Mouse (Mus musculus): ENCODE results near the gene Pou4f2.

Pou4f2 gene

GRCm38 (mm10) chr8:78436071-78436651 is at the start of gene Pou4f2:
Pou4f2 (minus strand) TSS chr8:78436645.
- H3K27me3 ChIP-seq (ENCODE audit: control insufficient read depth, insufficient read depth, low read length, poor library complexity, severe bottlenecking) = peaks cover 5% of the 10 kb centered on the region
- H3K36me3 ChIP-seq (ENCODE audit: control insufficient read depth, insufficient read depth, low read length, poor library complexity, severe bottlenecking) = no peaks in the 10 kb centered on the region
- no peak for DNase-seq (ENCODE audit: low read depth, low spot score)

- peak; percentile 3 for DNase-seq (ENCODE audit: low read depth, low spot score)
- H3K27me3 ChIP-seq (ENCODE audit: control insufficient read depth, insufficient read depth, low read length, poor library complexity, severe bottlenecking) = no peaks in the 10 kb centered on the region
- H3K36me3 ChIP-seq (ENCODE audit: control insufficient read depth, insufficient read depth, low read length, poor library complexity, severe bottlenecking) = no peaks in the 10 kb centered on the region
Observed at GRCm38 (mm10) chr8:78477051-78477829, 40.8 kb upstream of the Pou4f2 start.

- peak; percentile 12 for DNase-seq (ENCODE audit: low read depth, low spot score)
- no peaks in the 10 kb centered on the region for H3K27me3 ChIP-seq (ENCODE audit: control insufficient read depth, insufficient read depth, low read length, poor library complexity, severe bottlenecking)
- H3K36me3 ChIP-seq (ENCODE audit: control insufficient read depth, insufficient read depth, low read length, poor library complexity, severe bottlenecking) = no peaks in the 10 kb centered on the region
Observed at GRCm38 (mm10) chr8:78467889-78468288, 31.4 kb upstream of the Pou4f2 start.

GRCm38 (mm10) chr8:78463941-78464340 is 27.5 kb upstream of the Pou4f2 start:
- no peak for DNase-seq (ENCODE audit: low read depth, low spot score)
- H3K36me3 ChIP-seq (ENCODE audit: control insufficient read depth, insufficient read depth, low read length, poor library complexity, severe bottlenecking) = no peaks in the 10 kb centered on the region
- no peaks in the 10 kb centered on the region for H3K27me3 ChIP-seq (ENCODE audit: control insufficient read depth, insufficient read depth, low read length, poor library complexity, severe bottlenecking)

GRCm38 (mm10) chr8:78456441-78456840 is 20.0 kb upstream of the Pou4f2 start:
- DNase-seq (ENCODE audit: low read depth, low spot score) = no peak
- H3K27me3 ChIP-seq (ENCODE audit: control insufficient read depth, insufficient read depth, low read length, poor library complexity, severe bottlenecking) = no peaks in the 10 kb centered on the region
- H3K36me3 ChIP-seq (ENCODE audit: control insufficient read depth, insufficient read depth, low read length, poor library complexity, severe bottlenecking) = no peaks in the 10 kb centered on the region

- no peak for DNase-seq (ENCODE audit: low read depth, low spot score)
- Histone ChIP-seq H3K27me3 (ENCODE audit: control insufficient read depth, insufficient read depth, low read length, poor library complexity, severe bottlenecking) (peaks cover 5% of the 10 kb centered on the region), H3K36me3 (ENCODE audit: control insufficient read depth, insufficient read depth, low read length, poor library complexity, severe bottlenecking) (no peaks in the 10 kb centered on the region)
Observed at GRCm38 (mm10) chr8:78442781-78443180, 6.3 kb upstream of the Pou4f2 start.

GRCm38 (mm10) chr8:78438121-78438520 is 1.7 kb upstream of the Pou4f2 start:
- DNase-seq (ENCODE audit: low read depth, low spot score) = no peak
- Histone ChIP-seq H3K27me3 (ENCODE audit: control insufficient read depth, insufficient read depth, low read length, poor library complexity, severe bottlenecking) (peaks cover 5% of the 10 kb centered on the region), H3K36me3 (ENCODE audit: control insufficient read depth, insufficient read depth, low read length, poor library complexity, severe bottlenecking) (no peaks in the 10 kb centered on the region)

- peaks cover 5% of the 10 kb centered on the region for H3K27me3 ChIP-seq (ENCODE audit: control insufficient read depth, insufficient read depth, low read length, poor library complexity, severe bottlenecking)
- no peaks in the 10 kb centered on the region for H3K36me3 ChIP-seq (ENCODE audit: control insufficient read depth, insufficient read depth, low read length, poor library complexity, severe bottlenecking)
- DNase-seq (ENCODE audit: low read depth, low spot score) = no peak
Observed at GRCm38 (mm10) chr8:78437140-78438045, 948 bp upstream of the Pou4f2 start.

- no peak for DNase-seq (ENCODE audit: low read depth, low spot score)
- Histone ChIP-seq H3K36me3 (ENCODE audit: control insufficient read depth, insufficient read depth, low read length, poor library complexity, severe bottlenecking) (no peaks in the 10 kb centered on the region), H3K27me3 (ENCODE audit: control insufficient read depth, insufficient read depth, low read length, poor library complexity, severe bottlenecking) (peaks cover 5% of the 10 kb centered on the region)
Observed at GRCm38 (mm10) chr8:78436661-78437060, 216 bp upstream of the Pou4f2 start.

- Histone ChIP-seq H3K27me3 (ENCODE audit: control insufficient read depth, insufficient read depth, low read length, poor library complexity, severe bottlenecking) (peaks cover 5% of the 10 kb centered on the region), H3K36me3 (ENCODE audit: control insufficient read depth, insufficient read depth, low read length, poor library complexity, severe bottlenecking) (no peaks in the 10 kb centered on the region)
- DNase-seq (ENCODE audit: low read depth, low spot score) = no peak
Observed at GRCm38 (mm10) chr8:78435624-78435960, 853 bp downstream of the Pou4f2 start.

- H3K36me3 ChIP-seq (ENCODE audit: control insufficient read depth, insufficient read depth, low read length, poor library complexity, severe bottlenecking) = no peaks in the 10 kb centered on the region
- H3K27me3 ChIP-seq (ENCODE audit: control insufficient read depth, insufficient read depth, low read length, poor library complexity, severe bottlenecking) = peaks cover 2% of the 10 kb centered on the region
- no peak for DNase-seq (ENCODE audit: low read depth, low spot score)
Observed at GRCm38 (mm10) chr8:78434823-78435623, 1.4 kb downstream of the Pou4f2 start.

- no peaks in the 10 kb centered on the region for H3K36me3 ChIP-seq (ENCODE audit: control insufficient read depth, insufficient read depth, low read length, poor library complexity, severe bottlenecking)
- peaks cover 2% of the 10 kb centered on the region for H3K27me3 ChIP-seq (ENCODE audit: control insufficient read depth, insufficient read depth, low read length, poor library complexity, severe bottlenecking)
- DNase-seq (ENCODE audit: low read depth, low spot score) = no peak
Observed at GRCm38 (mm10) chr8:78434340-78434739, 2.1 kb downstream of the Pou4f2 start.

GRCm38 (mm10) chr8:78433318-78433717 is 3.1 kb downstream of the Pou4f2 start:
- Histone ChIP-seq H3K36me3 (ENCODE audit: control insufficient read depth, insufficient read depth, low read length, poor library complexity, severe bottlenecking) (no peaks in the 10 kb centered on the region), H3K27me3 (ENCODE audit: control insufficient read depth, insufficient read depth, low read length, poor library complexity, severe bottlenecking) (no peaks in the 10 kb centered on the region; the same call in 1 of the 2 replicates)
- no peak for DNase-seq (ENCODE audit: low read depth, low spot score)

GRCm38 (mm10) chr8:78432451-78432850 is 4.0 kb downstream of the Pou4f2 start:
- Histone ChIP-seq H3K27me3 (ENCODE audit: control insufficient read depth, insufficient read depth, low read length, poor library complexity, severe bottlenecking) (peaks cover 2% of the 10 kb centered on the region; the same call in 1 of the 2 replicates), H3K36me3 (ENCODE audit: control insufficient read depth, insufficient read depth, low read length, poor library complexity, severe bottlenecking) (no peaks in the 10 kb centered on the region)
- no peak for DNase-seq (ENCODE audit: low read depth, low spot score)
